Mouse (Mus musculus) liver, adult 2 months (tissue): Measurements from ENCODE around the gene Csrp1.

Source experiments
- CTCF ChIP-seq: fragments of 200-500 bp; IDR thresholded peaks from 2 replicates; pipeline ENCODE4 v1.5.1; 2011; ENCODE audit warnings: low read depth, low read length, control low read depth
- POLR2A ChIP-seq: fragments of 200-500 bp; IDR thresholded peaks from 2 replicates; pipeline ENCODE4 v1.6.1; 2011; ENCODE audit warnings: low read length, control low read depth; ENCODE audit not compliant: insufficient read depth; ENCODE audit errors: extremely low read depth

GRCm38 (mm10) chr1:135729821-135730220 is 10.0 kb downstream of the Csrp1 start:
- no peak for TF ChIP-seq CTCF
- no peak for TF ChIP-seq POLR2A
